Mouse (Mus musculus) liver (tissue): ENCODE results near the gene Cdc123.
A peak's percentile ranks its signal among the peaks of the same experiment; 100 is the strongest.

ENCODE experiments used
- DNase-seq: peaks from one replicate; pipeline ENCODE4 v3.0.0-alpha.2; 2020; ENCODE audit warnings: mixed read lengths

The Cdc123 gene

DNA sequence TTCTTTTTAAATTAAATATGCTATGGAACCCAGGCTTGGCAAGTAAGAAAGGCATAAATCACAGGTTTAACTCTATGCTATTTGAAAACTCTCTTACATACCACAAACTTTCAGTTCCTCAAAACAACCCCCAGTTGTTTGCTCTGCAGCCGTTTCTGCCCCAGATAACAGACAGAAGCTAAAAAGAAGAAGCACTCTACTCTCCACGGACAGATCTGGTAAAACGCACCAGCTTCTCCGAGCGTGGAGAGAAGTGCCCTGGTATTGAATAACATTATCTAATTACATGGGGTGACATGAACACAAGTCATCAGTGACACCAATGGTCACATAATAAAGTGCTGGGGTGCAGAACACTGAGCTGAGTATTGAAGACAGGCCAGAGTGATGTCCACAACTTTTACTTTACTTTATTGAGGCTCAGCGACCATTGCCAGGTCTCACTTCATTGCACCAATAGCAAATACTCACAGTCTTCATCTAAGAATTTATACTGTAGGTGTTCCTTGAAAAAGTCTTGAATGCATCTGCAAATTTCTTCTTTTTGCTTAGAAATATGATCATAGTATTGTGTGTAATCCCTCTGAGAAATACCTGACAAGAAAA is 40.4 kb downstream of the Cdc123 start:
- DNase-seq: no peak

DNA sequence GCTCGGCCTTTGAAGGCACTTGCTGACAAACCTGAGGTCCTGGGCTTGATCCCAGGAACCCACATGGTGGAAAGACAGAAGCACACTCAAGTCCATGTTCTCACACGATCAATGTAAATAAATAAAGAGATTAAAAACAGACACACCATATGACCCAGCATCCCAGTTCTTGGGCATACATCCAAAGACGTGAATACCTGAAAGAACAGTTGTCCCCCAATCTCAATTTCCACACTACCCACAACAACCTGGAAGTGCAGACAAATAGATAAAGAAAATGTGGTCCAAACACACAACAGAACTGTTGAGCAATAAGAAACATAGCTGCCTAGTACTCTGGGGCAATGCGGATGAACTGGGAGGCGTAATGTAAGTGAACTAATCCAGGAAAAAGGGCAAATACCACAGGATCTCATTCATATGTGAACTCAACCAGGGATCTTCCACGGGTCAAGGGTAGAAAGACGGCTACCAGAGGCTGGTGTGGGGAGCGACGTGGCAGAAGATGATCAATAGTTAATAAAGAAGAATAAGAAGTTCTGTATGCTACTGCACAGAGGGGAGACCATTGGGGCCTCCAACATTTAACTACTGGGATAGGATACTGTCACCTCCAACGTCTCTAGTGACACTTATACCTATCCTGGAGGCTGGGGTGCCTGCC is 42.9 kb downstream of the Cdc123 start:
- no peak for DNase-seq

DNA sequence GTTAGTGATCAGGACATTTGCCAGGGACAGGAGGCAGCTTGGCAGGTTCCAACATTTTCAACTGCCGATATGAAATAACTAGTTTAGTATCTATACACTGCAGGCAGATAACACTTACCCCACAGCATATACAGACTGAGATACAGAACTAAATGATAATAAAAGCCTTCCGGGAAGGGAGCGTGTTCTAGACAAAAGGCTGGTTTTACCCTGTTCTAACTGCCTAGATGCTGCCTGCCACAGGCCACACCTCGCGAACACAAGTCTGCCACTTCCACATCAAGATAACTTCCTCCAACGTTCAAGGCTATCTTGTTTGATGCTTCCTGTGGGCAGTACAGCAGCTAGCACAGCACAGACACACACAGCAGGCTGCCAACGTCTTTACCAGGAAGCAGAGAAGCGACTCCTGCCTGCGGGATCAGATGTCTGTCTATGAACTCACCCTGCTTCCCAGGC is 43.8 kb downstream of the Cdc123 start:
- DNase-seq: peak; percentile 49

DNA sequence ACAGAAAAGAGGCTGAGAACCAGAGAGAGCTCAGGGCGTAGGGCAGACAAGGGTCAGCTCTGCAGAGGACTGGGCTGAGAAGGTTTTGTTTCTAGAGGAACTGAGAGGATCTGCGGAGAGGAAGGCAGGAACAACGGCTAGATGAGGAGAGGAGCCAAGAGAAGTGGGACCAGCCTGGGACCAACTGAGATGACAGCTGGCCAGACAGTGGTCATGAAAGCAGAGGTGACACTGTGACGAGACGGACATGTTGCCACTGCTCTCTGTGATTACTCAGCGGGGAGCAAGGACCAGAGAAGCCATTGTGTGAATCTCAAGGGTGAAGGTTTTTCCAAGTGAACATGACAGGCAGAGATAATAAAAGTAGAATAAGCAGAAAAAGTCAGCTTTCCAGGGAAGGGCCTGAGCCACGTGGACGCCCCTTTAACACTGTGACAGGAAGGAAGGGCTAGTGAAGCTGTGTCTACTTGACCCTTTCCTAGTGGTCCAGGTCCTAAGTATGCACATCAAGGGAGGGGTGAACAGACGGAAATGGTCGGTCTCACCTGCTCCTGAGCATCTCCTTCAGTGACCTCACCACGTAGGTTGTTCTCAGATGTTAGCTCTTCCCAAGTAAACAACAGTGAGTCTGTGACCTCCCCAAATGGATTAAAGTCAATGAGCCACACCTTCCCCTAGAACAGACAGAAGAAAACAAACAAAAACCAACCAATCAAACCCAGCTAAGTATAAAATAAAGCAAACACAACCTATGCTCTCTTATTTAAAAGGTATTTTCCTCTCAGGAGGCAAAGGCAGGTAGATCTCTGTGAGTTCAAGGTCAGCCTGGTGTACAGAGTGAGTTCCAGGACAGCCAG is 46.9 kb downstream of the Cdc123 start:
- no peak for DNase-seq

DNA sequence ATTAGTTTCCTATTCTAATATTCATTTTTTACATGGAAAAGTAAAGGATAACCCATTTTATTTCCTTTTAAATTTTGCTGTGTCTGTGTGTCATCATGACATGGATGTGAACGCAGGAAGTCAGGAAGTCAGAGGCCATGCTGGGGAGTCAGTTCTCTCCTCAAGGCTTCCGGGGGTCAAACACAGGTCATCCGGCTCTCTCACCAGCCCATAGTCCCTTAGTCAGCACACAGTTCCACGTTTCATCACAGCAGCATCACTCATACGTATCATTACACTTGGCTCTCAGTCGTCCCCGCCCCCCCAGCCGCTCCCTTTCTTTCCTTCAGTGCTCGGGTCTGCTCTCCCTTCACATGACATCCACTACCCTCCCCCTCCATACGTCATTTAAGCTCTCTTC is 51.2 kb downstream of the Cdc123 start:
- no peak for DNase-seq

DNA sequence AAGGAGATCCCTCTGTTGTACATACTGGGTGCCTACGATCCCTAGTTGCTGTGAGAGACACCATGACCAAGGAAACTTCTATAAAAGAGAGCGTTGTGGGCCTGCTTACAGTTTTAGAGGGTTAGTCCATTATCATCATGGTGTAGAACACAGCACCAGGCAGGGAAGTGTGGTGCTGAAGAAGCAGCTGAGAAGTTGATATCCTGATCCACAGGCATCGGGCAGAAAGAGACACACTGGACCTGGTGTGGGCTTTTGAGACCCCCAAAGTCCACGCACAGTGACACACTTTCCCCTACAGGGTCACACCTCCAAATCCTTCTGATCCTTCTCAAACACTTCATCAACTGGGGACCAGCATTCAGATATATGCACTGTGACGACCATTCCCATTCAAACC is 52.9 kb downstream of the Cdc123 start:
- DNase-seq: no peak

DNA sequence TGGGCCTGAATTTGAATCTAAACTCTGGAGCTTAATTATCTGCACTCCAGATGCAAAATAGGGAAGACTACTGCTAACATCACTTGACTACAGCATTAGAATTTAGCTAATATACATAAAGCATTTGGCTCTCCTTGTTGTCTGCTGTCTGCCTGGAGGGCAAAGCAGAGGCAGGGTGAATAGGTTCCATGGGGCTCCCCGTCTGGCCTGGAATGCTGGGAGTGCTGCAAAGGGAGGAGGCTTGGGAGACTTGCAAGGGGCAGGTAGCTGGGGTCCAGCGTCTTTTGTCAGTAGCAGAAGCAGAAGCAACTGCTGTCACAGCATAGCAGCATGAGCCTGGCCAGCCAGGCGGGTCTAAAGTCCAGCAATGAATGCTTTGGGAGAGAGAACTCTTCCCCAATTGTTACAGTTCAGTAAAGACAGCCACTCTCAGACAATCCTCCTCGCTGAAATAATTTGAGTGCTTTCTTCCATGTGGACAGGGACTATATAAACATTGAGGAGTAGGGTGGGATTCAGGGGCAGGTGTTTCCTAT is 55.3 kb downstream of the Cdc123 start:
- no peak for DNase-seq

DNA sequence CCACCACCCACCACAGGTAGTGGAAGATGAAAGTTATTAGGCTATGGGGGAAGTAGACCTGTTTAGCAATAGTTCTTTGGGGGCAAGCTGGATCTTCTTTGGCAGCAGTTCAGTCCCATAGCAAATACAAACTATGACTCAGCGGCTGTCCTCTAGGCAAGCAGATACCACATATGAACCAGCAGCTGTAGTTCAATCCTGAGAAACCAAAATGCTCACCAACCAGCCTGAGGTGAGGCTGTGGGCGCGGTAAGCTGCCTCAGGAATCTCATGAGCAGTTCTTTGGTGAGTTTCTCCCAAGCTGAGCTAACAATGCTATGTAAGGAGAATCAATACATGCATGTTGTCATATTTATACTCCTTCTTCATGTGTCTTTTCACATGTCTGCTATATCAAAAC is 57.6 kb downstream of the Cdc123 start:
- DNase-seq: no peak

DNA sequence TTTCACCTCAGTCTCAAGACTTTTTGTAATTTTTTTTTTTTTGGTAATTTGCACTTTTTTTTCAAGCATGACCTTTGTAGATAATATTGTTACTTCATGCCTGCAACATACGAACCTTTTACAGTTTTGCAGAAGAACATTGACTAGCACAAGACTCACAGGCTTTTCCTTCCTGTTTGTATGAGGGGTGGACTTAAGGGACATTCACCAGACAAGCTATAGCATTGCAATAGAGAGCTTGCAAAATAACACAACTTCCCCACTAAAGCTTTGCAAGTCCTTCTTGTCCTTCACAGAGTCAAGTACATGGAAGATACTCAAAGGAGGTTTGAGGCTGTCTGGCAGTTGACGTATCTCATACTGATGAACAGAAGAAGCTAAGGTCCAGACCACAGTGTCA is 72.5 kb downstream of the Cdc123 start:
- no peak for DNase-seq

DNA sequence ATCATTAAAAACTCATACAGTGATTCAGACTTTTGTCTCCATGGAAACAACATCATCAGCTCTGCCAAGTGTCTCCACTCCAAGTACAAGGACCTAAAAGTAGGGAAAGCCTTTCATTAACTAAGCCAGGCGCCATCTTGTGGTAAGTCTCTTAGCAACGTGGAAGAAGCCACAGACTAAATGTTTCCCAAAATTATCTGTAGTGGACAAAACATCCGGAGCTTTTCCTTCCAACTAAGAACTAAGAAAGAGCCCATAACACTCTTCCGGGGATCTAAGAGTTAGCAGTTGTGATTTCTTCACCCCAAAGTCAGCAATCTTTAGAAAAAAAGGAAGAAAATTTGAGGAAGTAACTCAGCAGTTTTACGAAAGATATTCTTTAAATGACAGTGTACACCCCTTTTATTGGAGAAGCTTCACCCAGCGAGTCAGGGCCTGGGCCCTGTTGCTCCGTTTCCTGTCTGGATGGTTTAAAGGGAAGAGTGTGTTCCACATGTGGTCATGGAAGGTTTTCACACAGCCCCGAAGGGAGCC is 74.2 kb downstream of the Cdc123 start:
- DNase-seq: peak; percentile 27

DNA sequence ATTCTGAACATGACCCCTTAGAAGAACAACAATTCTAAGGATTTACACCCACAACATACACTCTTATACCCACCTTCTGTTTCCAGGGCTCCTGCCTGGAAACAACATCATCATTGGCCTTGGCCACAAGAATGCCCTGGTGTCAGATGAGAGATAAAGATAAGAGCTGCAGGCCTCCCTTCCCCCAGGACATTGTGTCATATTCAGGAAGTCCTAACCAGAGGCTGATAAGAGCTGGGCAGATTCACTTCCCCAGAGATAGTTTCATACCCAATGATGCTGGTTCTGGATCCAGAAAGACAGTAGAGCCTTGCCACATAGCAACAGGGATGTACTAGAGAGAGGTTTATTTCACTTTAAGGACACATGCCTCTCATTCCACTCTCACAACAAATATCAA is 75.3 kb downstream of the Cdc123 start:
- no peak for DNase-seq

DNA sequence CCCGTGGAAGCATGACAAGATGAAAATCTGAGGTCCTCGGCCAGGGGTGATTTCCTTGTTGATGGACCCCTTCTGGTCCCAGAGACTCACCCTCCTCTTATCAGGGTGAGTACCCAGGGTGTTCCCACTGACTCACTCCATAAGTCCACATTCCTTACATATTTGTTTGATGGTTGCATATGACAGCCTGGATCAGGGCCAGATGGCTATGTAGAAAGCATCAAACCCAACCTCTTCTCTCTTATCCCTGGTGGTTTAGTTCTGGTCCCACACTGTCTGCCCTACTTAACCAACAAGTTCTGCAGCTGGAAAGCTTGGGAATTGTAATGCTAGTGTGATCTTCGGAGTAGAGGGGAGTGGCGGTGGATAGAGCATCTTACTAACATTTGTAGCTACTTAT is 76.0 kb downstream of the Cdc123 start:
- no peak for DNase-seq

DNA sequence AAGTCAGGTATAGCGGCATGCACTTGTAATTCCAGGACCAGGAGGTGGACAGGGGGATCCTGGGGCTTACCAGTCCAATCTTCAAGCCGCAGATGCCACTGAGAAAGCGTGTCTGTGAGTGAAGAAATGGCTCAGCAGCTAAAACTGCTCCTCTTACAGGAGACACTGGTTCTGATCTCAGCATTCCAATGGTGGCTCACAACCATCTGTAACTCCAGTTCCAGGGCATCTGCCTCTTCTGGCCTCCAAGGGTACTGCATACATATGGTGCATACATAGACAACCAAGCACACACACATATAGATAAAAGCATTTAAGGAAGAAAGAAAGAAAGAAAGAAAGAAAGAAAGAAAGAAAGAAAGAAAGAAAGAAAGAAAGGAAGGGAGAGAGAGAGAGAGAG is 82.9 kb downstream of the Cdc123 start:
- DNase-seq: no peak

DNA sequence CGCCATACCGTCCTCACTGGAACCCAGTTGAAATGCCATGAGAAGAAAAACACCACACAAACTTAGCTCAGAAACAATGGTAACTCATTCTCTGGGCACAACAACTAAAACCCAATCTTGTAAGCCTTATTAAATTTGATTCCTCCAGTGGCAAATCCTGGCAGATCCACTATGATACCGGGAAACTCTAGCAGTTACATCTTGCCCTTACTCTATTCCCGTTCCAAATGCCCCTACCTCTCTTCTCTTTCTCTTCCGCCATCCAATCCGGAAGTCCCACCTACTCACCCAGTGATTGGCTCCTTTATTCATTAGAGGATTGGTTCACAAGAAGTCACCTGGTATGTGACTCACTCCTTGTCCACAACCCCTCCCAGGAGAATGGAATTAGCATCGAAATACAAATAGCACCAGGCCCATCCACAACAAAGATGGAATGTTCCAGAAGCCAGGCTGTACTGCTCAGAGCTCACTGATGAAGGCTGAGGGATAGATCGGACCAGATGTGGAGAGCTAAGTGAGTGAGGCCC is 84.4 kb downstream of the Cdc123 start:
- no peak for DNase-seq

DNA sequence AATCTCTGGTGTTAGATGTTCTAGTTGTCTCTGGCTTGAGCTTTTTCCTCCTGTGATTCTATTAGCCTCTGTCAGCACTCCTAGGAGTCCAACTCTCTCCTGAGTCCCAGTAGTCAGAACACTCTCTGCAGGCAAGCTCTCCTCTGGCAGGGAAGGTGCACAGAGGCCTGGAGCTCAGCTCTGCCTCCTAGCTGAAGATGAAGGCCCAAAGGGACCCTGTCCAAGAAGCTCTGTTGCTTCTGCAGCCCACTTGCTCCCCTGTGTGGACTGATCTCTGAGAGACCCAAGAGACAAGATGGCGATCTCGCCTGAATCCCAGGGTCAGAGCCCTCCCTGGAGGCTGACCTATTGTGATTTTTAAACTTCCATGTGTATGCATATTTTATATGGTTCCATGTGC is 86.4 kb downstream of the Cdc123 start:
- no peak for DNase-seq

DNA sequence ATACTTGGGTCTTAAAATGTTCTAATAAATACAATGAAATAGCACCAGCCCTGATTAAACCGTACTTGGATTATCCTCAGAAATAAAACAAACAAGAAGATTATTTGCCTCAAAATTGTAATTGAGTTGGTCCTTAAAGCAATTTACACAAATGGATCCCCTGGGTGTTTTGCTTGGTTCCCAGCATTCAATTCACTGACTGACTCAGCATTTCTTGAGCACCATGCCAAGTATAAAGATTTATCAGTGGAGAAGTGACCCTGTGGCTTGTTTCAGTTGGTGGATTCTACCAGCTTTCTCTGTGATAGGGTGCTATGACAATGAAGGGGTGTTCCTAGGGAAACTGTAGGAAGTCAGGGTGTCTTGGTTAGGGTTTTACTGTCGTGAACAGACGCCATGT is 94.1 kb downstream of the Cdc123 start:
- DNase-seq: no peak

DNA sequence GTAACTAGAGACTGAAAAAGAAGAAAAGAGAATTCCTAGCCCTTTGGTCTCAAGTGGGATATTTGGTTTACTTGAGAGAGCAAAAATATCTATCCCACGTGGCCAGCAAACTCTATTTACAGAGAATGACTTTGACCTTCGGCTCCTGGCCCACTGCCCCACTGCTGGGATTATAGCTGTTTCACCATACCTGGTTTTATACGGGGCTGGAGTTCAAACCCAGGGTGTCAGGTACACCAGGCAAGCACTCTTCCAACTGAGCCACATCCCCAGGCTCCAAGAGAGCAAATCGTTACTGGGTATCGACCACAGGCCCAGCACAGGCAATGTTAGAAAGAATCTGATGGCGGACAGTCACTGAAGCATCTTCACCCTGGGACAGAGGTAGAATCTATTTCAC is 95.8 kb downstream of the Cdc123 start:
- no peak for DNase-seq

DNA sequence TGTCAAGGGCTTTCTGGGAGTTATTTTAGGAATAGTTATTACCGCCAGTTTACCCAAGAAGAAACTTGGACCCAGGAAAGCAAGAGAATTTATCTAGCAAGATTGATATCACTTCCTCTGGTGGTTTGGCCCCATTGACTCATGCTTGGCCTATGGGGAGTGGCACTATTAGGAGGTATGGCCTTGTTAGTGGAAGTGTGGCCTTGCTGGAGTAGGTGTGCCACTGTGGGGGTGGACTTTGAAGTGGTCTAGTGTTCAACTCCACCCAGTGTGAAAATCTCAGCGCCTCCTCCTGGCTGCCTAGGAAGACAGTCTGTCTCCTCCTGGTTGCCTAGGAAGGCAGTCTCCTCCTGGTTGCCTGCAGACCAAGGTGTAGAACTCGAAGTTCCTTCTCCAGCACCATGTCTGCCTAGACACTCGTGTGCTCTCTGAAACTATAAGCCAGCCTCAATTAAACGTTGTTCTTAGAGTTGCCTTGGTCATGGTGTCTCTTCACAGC is 97.4 kb downstream of the Cdc123 start:
- no peak for DNase-seq

DNA sequence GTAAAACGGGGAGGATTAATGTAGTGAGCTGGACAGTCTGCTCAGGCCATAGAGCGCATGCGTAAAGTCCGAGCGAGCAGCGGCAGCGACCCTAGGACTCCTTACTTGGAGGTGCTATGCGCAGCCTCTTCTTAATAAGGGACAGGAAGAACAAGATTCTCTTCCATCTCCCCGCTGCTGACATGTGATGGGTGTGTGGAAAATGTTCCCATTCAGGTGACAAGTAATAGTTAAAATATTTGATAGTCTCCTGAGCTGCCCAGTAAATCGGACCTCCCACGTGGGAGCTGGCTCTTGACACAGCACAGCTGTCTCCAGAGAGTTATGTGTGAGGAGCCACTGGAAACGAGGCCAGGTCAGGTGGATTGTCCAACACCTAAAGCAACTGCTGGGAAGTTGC is 98.4 kb downstream of the Cdc123 start:
- no peak for DNase-seq
